Mouse (Mus musculus): Measurements from ENCODE around the gene Churc1. TPM values are rescaled to one million over a fixed set of nuclear protein-coding genes. Genes with fewer than 3 reads are reported as not detected.

The Churc1 gene
- polyA plus RNA-seq, 1 experiment from 2014 or later: 130 TPM

- Histone ChIP-seq H3K36me3 (ENCODE audit: control insufficient read depth, insufficient read depth, low read length) (no peaks in the 10 kb centered on the region), H3K27me3 (ENCODE audit: control insufficient read depth, insufficient read depth, low read depth, low read length) (no peaks in the 10 kb centered on the region), H3K4me2 (ENCODE audit: low read depth, low read length) (no peak overlapping the region), H3K27ac (ENCODE audit: low read length) (no peak overlapping the region), H3K9me3 (ENCODE audit: control insufficient read depth, low read length) (no peaks in the 10 kb centered on the region), H3K9ac (ENCODE audit: low read length) (no peak overlapping the region), H3K4me1 (replicated peaks; ENCODE audit: control insufficient read depth, insufficient read depth, low read length) (peaks cover 3% of the 10 kb centered on the region), H3K4me3 (ENCODE audit: low read length) (no peak overlapping the region)
- WGBS: 82% methylated on average over 5 of the region's 5 CpGs
- ATAC-seq (ENCODE audit: low read depth): no peak
Observed at GRCm38 (mm10) chr12:76770841-76771500, 5.6 kb downstream of the Churc1 start.

GRCm38 (mm10) chr12:76771540-76771939, 6.2 kb downstream of the Churc1 start:
- Histone ChIP-seq H3K9ac (ENCODE audit: low read length) (no peak overlapping the region), H3K4me1 (replicated peaks; ENCODE audit: control insufficient read depth, insufficient read depth, low read length) (no peaks in the 10 kb centered on the region; the same call in 1 of the 2 replicates), H3K4me2 (ENCODE audit: low read depth, low read length) (no peak overlapping the region), H3K27me3 (ENCODE audit: control insufficient read depth, insufficient read depth, low read depth, low read length) (no peaks in the 10 kb centered on the region), H3K4me3 (ENCODE audit: low read length) (no peak overlapping the region), H3K9me3 (ENCODE audit: control insufficient read depth, low read length) (no peaks in the 10 kb centered on the region), H3K27ac (ENCODE audit: low read length) (no peak overlapping the region), H3K36me3 (ENCODE audit: control insufficient read depth, insufficient read depth, low read length) (no peaks in the 10 kb centered on the region)
- WGBS: 82% methylated on average over 5 of the region's 5 CpGs
- ATAC-seq (ENCODE audit: low read depth): no peak

- Histone ChIP-seq H3K27me3 (ENCODE audit: control insufficient read depth, insufficient read depth, low read depth, low read length) (no peaks in the 10 kb centered on the region), H3K9me3 (ENCODE audit: control insufficient read depth, low read length) (no peaks in the 10 kb centered on the region), H3K9ac (ENCODE audit: low read length) (no peak overlapping the region), H3K36me3 (ENCODE audit: control insufficient read depth, insufficient read depth, low read length) (peaks cover 4% of the 10 kb centered on the region; the same call in 1 of the 2 replicates), H3K4me1 (replicated peaks; ENCODE audit: control insufficient read depth, insufficient read depth, low read length) (no peaks in the 10 kb centered on the region), H3K27ac (ENCODE audit: low read length) (no peak overlapping the region), H3K4me2 (ENCODE audit: low read depth, low read length) (no peak overlapping the region), H3K4me3 (ENCODE audit: low read length) (no peak overlapping the region)
- WGBS: 54% methylated on average over 3 of the region's 3 CpGs
- no peak for ATAC-seq (ENCODE audit: low read depth)
Observed at GRCm38 (mm10) chr12:76774652-76775051, 9.3 kb downstream of the Churc1 start.

GRCm38 (mm10) chr12:76775132-76775531, 9.8 kb downstream of the Churc1 start:
- Histone ChIP-seq H3K4me3 (ENCODE audit: low read length) (no peak overlapping the region), H3K4me2 (ENCODE audit: low read depth, low read length) (no peak overlapping the region), H3K4me1 (replicated peaks; ENCODE audit: control insufficient read depth, insufficient read depth, low read length) (no peaks in the 10 kb centered on the region), H3K27me3 (ENCODE audit: control insufficient read depth, insufficient read depth, low read depth, low read length) (no peaks in the 10 kb centered on the region), H3K36me3 (ENCODE audit: control insufficient read depth, insufficient read depth, low read length) (peaks cover 4% of the 10 kb centered on the region; the same call in 1 of the 2 replicates), H3K9me3 (ENCODE audit: control insufficient read depth, low read length) (no peaks in the 10 kb centered on the region), H3K9ac (ENCODE audit: low read length) (no peak overlapping the region), H3K27ac (ENCODE audit: low read length) (no peak overlapping the region)
- WGBS: 61% methylated on average over 4 of the region's 4 CpGs
- no peak for ATAC-seq (ENCODE audit: low read depth)

GRCm38 (mm10) chr12:76776898-76777297, 11.6 kb downstream of the Churc1 start:
- Histone ChIP-seq H3K4me2 (ENCODE audit: low read depth, low read length) (no peak overlapping the region), H3K27ac (ENCODE audit: low read length) (no peak overlapping the region), H3K36me3 (ENCODE audit: control insufficient read depth, insufficient read depth, low read length) (peaks cover 4% of the 10 kb centered on the region; the same call in 1 of the 2 replicates), H3K9ac (ENCODE audit: low read length) (no peak overlapping the region), H3K4me1 (replicated peaks; ENCODE audit: control insufficient read depth, insufficient read depth, low read length) (no peaks in the 10 kb centered on the region), H3K27me3 (ENCODE audit: control insufficient read depth, insufficient read depth, low read depth, low read length) (no peaks in the 10 kb centered on the region), H3K9me3 (ENCODE audit: control insufficient read depth, low read length) (no peaks in the 10 kb centered on the region), H3K4me3 (ENCODE audit: low read length) (no peak overlapping the region)
- 56% methylated on average over 5 of the region's 5 CpGs for WGBS
- no peak for ATAC-seq (ENCODE audit: low read depth)

GRCm38 (mm10) chr12:76777845-76778244, 12.5 kb downstream of the Churc1 start:
- Histone ChIP-seq H3K36me3 (ENCODE audit: control insufficient read depth, insufficient read depth, low read length) (peaks cover 4% of the 10 kb centered on the region; the same call in 1 of the 2 replicates), H3K4me2 (ENCODE audit: low read depth, low read length) (no peak overlapping the region), H3K4me3 (ENCODE audit: low read length) (no peak overlapping the region), H3K27me3 (ENCODE audit: control insufficient read depth, insufficient read depth, low read depth, low read length) (no peaks in the 10 kb centered on the region), H3K9me3 (ENCODE audit: control insufficient read depth, low read length) (no peaks in the 10 kb centered on the region), H3K4me1 (replicated peaks; ENCODE audit: control insufficient read depth, insufficient read depth, low read length) (no peaks in the 10 kb centered on the region), H3K9ac (ENCODE audit: low read length) (no peak overlapping the region), H3K27ac (ENCODE audit: low read length) (no peak overlapping the region)
- ATAC-seq (ENCODE audit: low read depth): no peak

- no peak overlapping the region for H3K9ac ChIP-seq (ENCODE audit: low read length)
- no peak overlapping the region for H3K4me3 ChIP-seq (ENCODE audit: low read length)
- H3K4me2 ChIP-seq (ENCODE audit: low read depth, low read length): no peak overlapping the region
- no peaks in the 10 kb centered on the region for H3K9me3 ChIP-seq (ENCODE audit: control insufficient read depth, low read length)
- ATAC-seq (ENCODE audit: low read depth): no peak
- peaks cover 4% of the 10 kb centered on the region; the same call in 1 of the 2 replicates for H3K36me3 ChIP-seq (ENCODE audit: control insufficient read depth, insufficient read depth, low read length)
- no peaks in the 10 kb centered on the region for H3K27me3 ChIP-seq (ENCODE audit: control insufficient read depth, insufficient read depth, low read depth, low read length)
- no peak overlapping the region for H3K27ac ChIP-seq (ENCODE audit: low read length)
- no peaks in the 10 kb centered on the region for H3K4me1 ChIP-seq (replicated peaks; ENCODE audit: control insufficient read depth, insufficient read depth, low read length)
- WGBS: 78% methylated on average over 10 of the region's 10 CpGs
Observed at GRCm38 (mm10) chr12:76778305-76779083, 13.2 kb downstream of the Churc1 start.

- no peaks in the 10 kb centered on the region for H3K9me3 ChIP-seq (ENCODE audit: control insufficient read depth, low read length)
- H3K27ac ChIP-seq (ENCODE audit: low read length): no peak overlapping the region
Observed at GRCm38 (mm10) chr12:76779951-76780350, 14.6 kb downstream of the Churc1 start.

GRCm38 (mm10) chr12:76780639-76781468, 15.5 kb downstream of the Churc1 start:
- peaks cover 4% of the 10 kb centered on the region; the same call in 1 of the 2 replicates for H3K36me3 ChIP-seq (ENCODE audit: control insufficient read depth, insufficient read depth, low read length)
- WGBS: 75% methylated on average over 12 of the region's 12 CpGs
- no peaks in the 10 kb centered on the region for H3K9me3 ChIP-seq (ENCODE audit: control insufficient read depth, low read length)
- ATAC-seq (ENCODE audit: low read depth): no peak
- no peak overlapping the region for H3K9ac ChIP-seq (ENCODE audit: low read length)
- H3K4me2 ChIP-seq (ENCODE audit: low read depth, low read length): no peak overlapping the region
- no peaks in the 10 kb centered on the region for H3K4me1 ChIP-seq (replicated peaks; ENCODE audit: control insufficient read depth, insufficient read depth, low read length)
- no peaks in the 10 kb centered on the region for H3K27me3 ChIP-seq (ENCODE audit: control insufficient read depth, insufficient read depth, low read depth, low read length)
- H3K27ac ChIP-seq (ENCODE audit: low read length): no peak overlapping the region
- no peak overlapping the region for H3K4me3 ChIP-seq (ENCODE audit: low read length)

More at GRCm38 (mm10) chr12:76779951-76780350, 14.6 kb downstream of the Churc1 start:
- H3K36me3 ChIP-seq (ENCODE audit: control insufficient read depth, insufficient read depth, low read length): peaks cover 4% of the 10 kb centered on the region; the same call in 1 of the 2 replicates
- no peak overlapping the region for H3K9ac ChIP-seq (ENCODE audit: low read length)
- WGBS: 85% methylated on average over 5 of the region's 5 CpGs
- no peaks in the 10 kb centered on the region for H3K4me1 ChIP-seq (replicated peaks; ENCODE audit: control insufficient read depth, insufficient read depth, low read length)
- H3K4me3 ChIP-seq (ENCODE audit: low read length): no peak overlapping the region
- no peak overlapping the region for H3K4me2 ChIP-seq (ENCODE audit: low read depth, low read length)
- H3K27me3 ChIP-seq (ENCODE audit: control insufficient read depth, insufficient read depth, low read depth, low read length): no peaks in the 10 kb centered on the region
- no peak for ATAC-seq (ENCODE audit: low read depth)

Measured in lung, embryonic 16.5 days (tissue).